Mouse (Mus musculus): ENCODE measurements around the gene Bhmt2. TPM values are rescaled to one million over a fixed set of nuclear protein-coding genes. Genes with fewer than 3 reads are reported as not detected.

Bhmt2 gene
- polyA plus RNA-seq, 1 experiment from 2014 or later, result not detected

- DNase-seq (ENCODE audit: low spot score) (no peak), ATAC-seq (ENCODE audit: low FRiP score) (no peak)
- H3K4me2 ChIP-seq (replicated peaks; ENCODE audit: low read depth, low read length), result no peak overlapping the region
- H3K9me3 ChIP-seq (ENCODE audit: control insufficient read depth, low read length), result no peaks in the 10 kb centered on the region
- 57% methylated on average over 1 of the region's 1 CpGs for WGBS
- no peak overlapping the region for H3K4me3 ChIP-seq (ENCODE audit: low read depth, low read length)
- H3K27ac ChIP-seq (ENCODE audit: low read depth, low read length), result no peak overlapping the region
- H3K9ac ChIP-seq (ENCODE audit: low read depth, low read length), result no peak overlapping the region
- no peaks in the 10 kb centered on the region for H3K36me3 ChIP-seq (ENCODE audit: control insufficient read depth, insufficient read depth, low read length)
- no peaks in the 10 kb centered on the region for H3K27me3 ChIP-seq (ENCODE audit: control insufficient read depth, insufficient read depth, low read length)
- H3K4me1 ChIP-seq (replicated peaks; ENCODE audit: control insufficient read depth, insufficient read depth, low read length), result no peaks in the 10 kb centered on the region
These were observed 37.5 kb downstream of the Bhmt2 start for GRCm38 (mm10) chr13:93636561-93636960.

GRCm38 (mm10) chr13:93632927-93633326, 41.2 kb downstream of the Bhmt2 start:
- no peak for ATAC-seq (ENCODE audit: low FRiP score)
- Histone ChIP-seq H3K36me3 (ENCODE audit: control insufficient read depth, insufficient read depth, low read length) (no peaks in the 10 kb centered on the region), H3K4me3 (ENCODE audit: low read depth, low read length) (no peak overlapping the region), H3K4me1 (replicated peaks; ENCODE audit: control insufficient read depth, insufficient read depth, low read length) (no peaks in the 10 kb centered on the region), H3K27me3 (ENCODE audit: control insufficient read depth, insufficient read depth, low read length) (no peaks in the 10 kb centered on the region), H3K27ac (ENCODE audit: low read depth, low read length) (no peak overlapping the region), H3K4me2 (replicated peaks; ENCODE audit: low read depth, low read length) (no peak overlapping the region), H3K9me3 (ENCODE audit: control insufficient read depth, low read length) (no peaks in the 10 kb centered on the region), H3K9ac (ENCODE audit: low read depth, low read length) (no peak overlapping the region)
- DNase-seq (ENCODE audit: low spot score), result no peak
- WGBS, result 82% methylated on average over 5 of the region's 5 CpGs

- Histone ChIP-seq H3K36me3 (ENCODE audit: control insufficient read depth, insufficient read depth, low read length) (no peaks in the 10 kb centered on the region), H3K4me2 (replicated peaks; ENCODE audit: low read depth, low read length) (no peak overlapping the region), H3K9me3 (ENCODE audit: control insufficient read depth, low read length) (no peaks in the 10 kb centered on the region), H3K9ac (ENCODE audit: low read depth, low read length) (no peak overlapping the region), H3K4me1 (replicated peaks; ENCODE audit: control insufficient read depth, insufficient read depth, low read length) (no peaks in the 10 kb centered on the region), H3K27me3 (ENCODE audit: control insufficient read depth, insufficient read depth, low read length) (no peaks in the 10 kb centered on the region), H3K27ac (ENCODE audit: low read depth, low read length) (no peak overlapping the region), H3K4me3 (ENCODE audit: low read depth, low read length) (no peak overlapping the region)
- 87% methylated on average over 10 of the region's 10 CpGs for WGBS
- no peak for DNase-seq (ENCODE audit: low spot score)
- ATAC-seq (ENCODE audit: low FRiP score), result no peak
These were observed 43.0 kb downstream of the Bhmt2 start for GRCm38 (mm10) chr13:93630941-93631705.

- Histone ChIP-seq H3K9me3 (ENCODE audit: control insufficient read depth, low read length) (no peaks in the 10 kb centered on the region), H3K4me2 (replicated peaks; ENCODE audit: low read depth, low read length) (no peak overlapping the region), H3K4me3 (ENCODE audit: low read depth, low read length) (no peak overlapping the region), H3K27me3 (ENCODE audit: control insufficient read depth, insufficient read depth, low read length) (no peaks in the 10 kb centered on the region), H3K9ac (ENCODE audit: low read depth, low read length) (no peak overlapping the region), H3K4me1 (replicated peaks; ENCODE audit: control insufficient read depth, insufficient read depth, low read length) (no peaks in the 10 kb centered on the region), H3K27ac (ENCODE audit: low read depth, low read length) (no peak overlapping the region), H3K36me3 (ENCODE audit: control insufficient read depth, insufficient read depth, low read length) (no peaks in the 10 kb centered on the region)
- 25% methylated on average over 6 of the region's 6 CpGs for WGBS
- ATAC-seq (ENCODE audit: low FRiP score) (no peak), DNase-seq (ENCODE audit: low spot score) (no peak)
These were observed 45.2 kb downstream of the Bhmt2 start for GRCm38 (mm10) chr13:93628861-93629260.

- no peaks in the 10 kb centered on the region for H3K27me3 ChIP-seq (ENCODE audit: control insufficient read depth, insufficient read depth, low read length)
- H3K9me3 ChIP-seq (ENCODE audit: control insufficient read depth, low read length), result no peaks in the 10 kb centered on the region
- no peaks in the 10 kb centered on the region for H3K4me1 ChIP-seq (replicated peaks; ENCODE audit: control insufficient read depth, insufficient read depth, low read length)
- DNase-seq (ENCODE audit: low spot score), result no peak
- no peak overlapping the region for H3K4me2 ChIP-seq (replicated peaks; ENCODE audit: low read depth, low read length)
- no peak overlapping the region for H3K4me3 ChIP-seq (ENCODE audit: low read depth, low read length)
- H3K36me3 ChIP-seq (ENCODE audit: control insufficient read depth, insufficient read depth, low read length), result no peaks in the 10 kb centered on the region
- no peak overlapping the region for H3K9ac ChIP-seq (ENCODE audit: low read depth, low read length)
- no peak overlapping the region for H3K27ac ChIP-seq (ENCODE audit: low read depth, low read length)
- ATAC-seq (ENCODE audit: low FRiP score), result no peak
- WGBS, result 72% methylated on average over 4 of the region's 6 CpGs
These were observed 59.6 kb downstream of the Bhmt2 start for GRCm38 (mm10) chr13:93614361-93614948.

- no peaks in the 10 kb centered on the region for H3K36me3 ChIP-seq (ENCODE audit: control insufficient read depth, insufficient read depth, low read length)
- WGBS, result 87% methylated on average over 4 of the region's 4 CpGs
- H3K4me3 ChIP-seq (ENCODE audit: low read depth, low read length), result no peak overlapping the region
- no peak overlapping the region for H3K9ac ChIP-seq (ENCODE audit: low read depth, low read length)
- no peak for ATAC-seq (ENCODE audit: low FRiP score)
- no peaks in the 10 kb centered on the region for H3K9me3 ChIP-seq (ENCODE audit: control insufficient read depth, low read length)
- no peak for DNase-seq (ENCODE audit: low spot score)
- no peak overlapping the region for H3K4me2 ChIP-seq (replicated peaks; ENCODE audit: low read depth, low read length)
- H3K4me1 ChIP-seq (replicated peaks; ENCODE audit: control insufficient read depth, insufficient read depth, low read length), result no peaks in the 10 kb centered on the region
- no peaks in the 10 kb centered on the region for H3K27me3 ChIP-seq (ENCODE audit: control insufficient read depth, insufficient read depth, low read length)
- H3K27ac ChIP-seq (ENCODE audit: low read depth, low read length), result no peak overlapping the region
These were observed 60.3 kb downstream of the Bhmt2 start for GRCm38 (mm10) chr13:93613771-93614170.

- ATAC-seq (ENCODE audit: low FRiP score), result no peak; the same call in 1 of the 2 replicates
These were observed 61.2 kb downstream of the Bhmt2 start for GRCm38 (mm10) chr13:93612660-93613607.

GRCm38 (mm10) chr13:93608476-93608875, 65.6 kb downstream of the Bhmt2 start:
- ATAC-seq (ENCODE audit: low FRiP score), result no peak
- DNase-seq (ENCODE audit: low spot score), result no peak
- no peaks in the 10 kb centered on the region for H3K4me1 ChIP-seq (replicated peaks; ENCODE audit: control insufficient read depth, insufficient read depth, low read length)
- H3K36me3 ChIP-seq (ENCODE audit: control insufficient read depth, insufficient read depth, low read length), result no peaks in the 10 kb centered on the region
- H3K4me3 ChIP-seq (ENCODE audit: low read depth, low read length), result no peak overlapping the region
- H3K27ac ChIP-seq (ENCODE audit: low read depth, low read length), result no peak overlapping the region
- no peak overlapping the region for H3K9ac ChIP-seq (ENCODE audit: low read depth, low read length)
- H3K27me3 ChIP-seq (ENCODE audit: control insufficient read depth, insufficient read depth, low read length), result no peaks in the 10 kb centered on the region
- H3K9me3 ChIP-seq (ENCODE audit: control insufficient read depth, low read length), result no peaks in the 10 kb centered on the region
- WGBS, result 89% methylated on average over 2 of the region's 2 CpGs
- H3K4me2 ChIP-seq (replicated peaks; ENCODE audit: low read depth, low read length), result no peak overlapping the region

More at GRCm38 (mm10) chr13:93612660-93613607, 61.2 kb downstream of the Bhmt2 start:
- 63% methylated on average over 19 of the region's 19 CpGs for WGBS
- Histone ChIP-seq H3K27me3 (ENCODE audit: control insufficient read depth, insufficient read depth, low read length) (no peaks in the 10 kb centered on the region), H3K36me3 (ENCODE audit: control insufficient read depth, insufficient read depth, low read length) (no peaks in the 10 kb centered on the region), H3K9ac (ENCODE audit: low read depth, low read length) (no peak overlapping the region), H3K9me3 (ENCODE audit: control insufficient read depth, low read length) (no peaks in the 10 kb centered on the region), H3K4me3 (ENCODE audit: low read depth, low read length) (no peak overlapping the region), H3K4me1 (replicated peaks; ENCODE audit: control insufficient read depth, insufficient read depth, low read length) (no peaks in the 10 kb centered on the region), H3K27ac (ENCODE audit: low read depth, low read length) (no peak overlapping the region), H3K4me2 (replicated peaks; ENCODE audit: low read depth, low read length) (no peak overlapping the region)
- DNase-seq (ENCODE audit: low spot score), result peak; percentile 86

All from hindbrain, embryonic 11.5 days (tissue).